Mouse (Mus musculus) ES-E14 (cell line): ENCODE data around the gene Rpl7l1. TPM values are rescaled to one million over a fixed set of nuclear protein-coding genes. Genes with fewer than 3 reads are reported as not detected.

ENCODE experiments used
- DNase-seq: peaks from one replicate; pipeline ENCODE4 v3.0.0-alpha.2; 2013; ENCODE audit warnings: low read depth, low spot score
- H3K27ac ChIP-seq: 2 replicates; pipeline ENCODE4 v1.5.1; 2012; ENCODE audit warnings: low read depth, mild to moderate bottlenecking, low read length, moderate library complexity, mixed read lengths; ENCODE audit not compliant: poor library complexity, insufficient read depth, severe bottlenecking
- H3K36me3 ChIP-seq: 2 replicates; pipeline ENCODE4 v1.6.1; 2012; ENCODE audit warnings: mild to moderate bottlenecking, low read length, moderate library complexity, mixed read lengths; ENCODE audit not compliant: control insufficient read depth, poor library complexity, insufficient read depth, severe bottlenecking
- H3K4me1 ChIP-seq, 2 experiments: fragments of 150-350 bp in 1 of 2; sonication (generic) in 1 of 2; 2 replicates each; pipeline ENCODE4 v1.6.1; 2012; ENCODE audit warnings: low read length in 2 of 2, mild to moderate bottlenecking in 1 of 2, mixed read lengths in 1 of 2; ENCODE audit not compliant: control insufficient read depth in 2 of 2, insufficient read depth in 2 of 2, poor library complexity in 1 of 2
- H3K4me3 ChIP-seq, 2 experiments: fragments of 150-350 bp in 1 of 2; sonication (generic) in 1 of 2; 2 replicates each; pipeline ENCODE4 v1.5.1; 2012; ENCODE audit warnings: low read length in 2 of 2, low read depth in 1 of 2, mild to moderate bottlenecking in 1 of 2, mixed read lengths in 1 of 2; ENCODE audit not compliant: insufficient read depth in 1 of 2, poor library complexity in 1 of 2, severe bottlenecking in 1 of 2
- H3K9ac ChIP-seq: 2 replicates; pipeline ENCODE4 v1.6.1; 2012; ENCODE audit warnings: low read depth, mild to moderate bottlenecking, low read length, mixed read lengths; ENCODE audit not compliant: poor library complexity, insufficient read depth, severe bottlenecking
- H3K9me3 ChIP-seq: fragments of 150-350 bp; sonication (generic); 2 replicates; pipeline ENCODE4 v1.6.1; 2012; ENCODE audit warnings: low read depth, mild to moderate bottlenecking, low read length; ENCODE audit not compliant: control insufficient read depth, insufficient read depth
- CHD2 ChIP-seq: IDR thresholded peaks from 2 replicates; pipeline ENCODE4 v1.6.1; 2014; ENCODE audit warnings: mild to moderate bottlenecking, low read depth, low read length, inconsistent platforms
- HCFC1 ChIP-seq: IDR thresholded peaks from 2 replicates; pipeline ENCODE4 v1.6.1; 2012; ENCODE audit warnings: low read length, inconsistent platforms, borderline replicate concordance; ENCODE audit not compliant: insufficient read depth
- MAFK ChIP-seq: IDR thresholded peaks from 2 replicates; pipeline ENCODE4 v1.6.1; 2014; ENCODE audit warnings: mild to moderate bottlenecking, low read depth, low read length, inconsistent platforms; ENCODE audit not compliant: insufficient read depth
- ZC3H11A ChIP-seq: IDR thresholded peaks from 2 replicates; pipeline ENCODE4 v1.6.1; 2012; ENCODE audit warnings: low read depth, mild to moderate bottlenecking, inconsistent platforms, low read length, borderline replicate concordance
- ZNF384 ChIP-seq: IDR thresholded peaks from 2 replicates; pipeline ENCODE4 v1.6.1; 2012; ENCODE audit warnings: low read depth, low read length, inconsistent platforms
- in situ Hi-C, 2 experiments: fragments of 600-800 bp; cut with MboI; formaldehyde crosslinking; loops; one replicate each; pipeline ENCODE4 v1.15.1; 2025; ENCODE audit warnings: low sequenced_read_pairs in 2 of 2, inconsistent platforms in 1 of 2; ENCODE audit not compliant: unreplicated experiment in 2 of 2
- total RNA-seq: library from RNA; depleted of rRNA; stranded (reverse); fragments of 300-350 nt; gene quantifications from 2 replicates; pipeline ENCODE4 v1.2.3, GENCODE M21; 2012; rRNA removed

Rpl7l1 gene
- total RNA-seq: 132 and 179 TPM in 2 replicates

DNA sequence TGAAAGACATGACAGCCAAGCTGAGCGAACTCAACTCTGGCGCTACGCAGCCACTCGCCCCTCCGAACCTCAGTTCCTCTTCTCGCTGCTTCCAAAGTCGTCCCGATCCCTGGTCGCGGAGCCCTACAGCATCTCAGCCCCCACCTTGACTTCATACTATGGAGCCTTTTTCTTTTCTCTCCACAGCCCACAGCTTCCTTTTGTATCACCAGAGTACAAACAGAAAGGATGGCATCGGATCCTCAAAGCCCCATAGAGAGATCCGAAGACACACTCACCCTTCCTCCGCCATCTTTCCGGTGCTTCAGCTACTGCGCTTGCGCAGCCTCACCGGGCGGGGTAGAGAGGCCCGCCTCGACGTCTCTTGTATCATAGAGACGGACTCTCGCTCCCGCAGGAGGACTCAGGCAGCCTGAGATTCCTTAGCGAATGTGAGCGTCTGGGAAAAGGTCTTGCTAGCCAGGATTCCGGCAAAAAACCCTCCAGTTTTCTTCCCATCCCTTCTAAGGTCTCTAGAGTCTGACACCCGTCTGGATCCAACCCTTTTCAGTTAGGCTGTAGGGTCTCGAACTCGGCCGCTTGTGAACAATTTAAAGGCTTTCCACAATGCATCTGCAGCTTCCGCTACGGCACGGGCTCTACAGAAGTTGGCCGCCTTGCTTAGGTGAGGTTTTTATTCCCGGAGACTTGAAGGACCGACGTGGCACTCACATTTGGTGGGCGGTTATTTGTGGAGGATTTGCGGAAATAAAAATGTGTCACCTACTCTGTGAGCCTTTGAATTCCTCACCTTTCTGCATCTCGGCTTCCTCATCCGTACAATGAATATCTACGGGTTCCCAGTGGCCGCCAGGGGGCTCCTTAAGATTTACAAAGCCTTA lies at the start of gene Rpl7l1:
Gene Rpl7l1 (minus strand): TSS at position 332 of the 881 bp plus-strand sequence.
- no peak for TF ChIP-seq ZC3H11A
- TF ChIP-seq HCFC1: peak; percentile 71
- peak; percentile 12; the same call in 1 of the 2 replicates for TF ChIP-seq ZNF384
- no peak for TF ChIP-seq MAFK
- TF ChIP-seq CHD2: no peak
- Histone ChIP-seq H3K27ac (peak within 1 kb of the TSS; percentile 83), H3K4me3 (peak within 1 kb of the TSS; percentile 82 to 95), H3K9me3 (no peaks in the 10 kb centered on the region), H3K9ac (peak within 1 kb of the TSS; percentile 95), H3K4me1 (peaks cover 4 to 10% of the 10 kb centered on the region in 2 experiments), H3K36me3 (peaks cover 34% of the 10 kb centered on the region)
- peak; percentile 94 for DNase-seq
- in situ Hi-C loops: no loop called here

DNA sequence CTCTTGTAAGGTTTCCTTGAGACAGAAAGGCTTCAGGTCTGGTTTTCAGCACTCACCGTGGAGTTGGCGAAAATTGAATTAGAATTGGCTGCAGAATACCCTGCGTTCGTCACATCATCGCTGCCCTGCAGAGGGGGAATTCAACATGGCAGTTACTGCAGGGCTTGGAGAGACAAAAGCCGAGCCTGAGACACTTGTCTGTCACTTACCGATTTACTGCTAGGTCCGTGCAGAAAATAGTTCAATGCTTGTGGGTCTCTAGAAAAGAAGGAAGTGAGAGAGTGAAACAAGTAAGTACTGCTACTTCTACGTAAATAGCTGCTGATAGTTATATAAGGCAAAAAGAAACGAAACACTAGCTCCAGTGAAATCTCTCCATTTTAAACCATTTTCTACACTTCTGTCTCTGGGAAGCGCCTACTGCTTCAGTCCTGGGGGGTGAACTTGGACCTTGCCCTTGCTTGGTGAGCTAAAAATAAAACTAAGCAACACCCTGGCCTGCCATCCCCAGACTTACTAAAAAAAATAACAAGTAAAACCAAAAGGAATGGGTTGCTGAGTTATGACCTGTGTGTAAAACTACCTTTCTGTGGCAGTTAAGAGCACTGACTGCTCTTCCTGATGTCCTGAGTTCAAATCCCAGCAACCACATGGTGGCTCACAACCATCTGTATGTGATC lies 47.5 kb upstream of the Rpl7l1 start:
- H3K27ac ChIP-seq: no peak overlapping the region
- DNase-seq: no peak
- TF ChIP-seq MAFK (no peak), CHD2 (no peak), HCFC1 (no peak), ZNF384 (no peak), ZC3H11A (no peak)
- in situ Hi-C loops: no loop called here
- peaks cover 17% of the 10 kb centered on the region; the same call in 1 of the 2 replicates for H3K36me3 ChIP-seq
- H3K4me3 ChIP-seq: no peak overlapping the region
- no peaks in the 10 kb centered on the region for H3K9me3 ChIP-seq
- H3K4me1 ChIP-seq: peaks cover 0 to 6% of the 10 kb centered on the region in 2 experiments; a peak in 2 of 4 replicates
- no peak overlapping the region for H3K9ac ChIP-seq

DNA sequence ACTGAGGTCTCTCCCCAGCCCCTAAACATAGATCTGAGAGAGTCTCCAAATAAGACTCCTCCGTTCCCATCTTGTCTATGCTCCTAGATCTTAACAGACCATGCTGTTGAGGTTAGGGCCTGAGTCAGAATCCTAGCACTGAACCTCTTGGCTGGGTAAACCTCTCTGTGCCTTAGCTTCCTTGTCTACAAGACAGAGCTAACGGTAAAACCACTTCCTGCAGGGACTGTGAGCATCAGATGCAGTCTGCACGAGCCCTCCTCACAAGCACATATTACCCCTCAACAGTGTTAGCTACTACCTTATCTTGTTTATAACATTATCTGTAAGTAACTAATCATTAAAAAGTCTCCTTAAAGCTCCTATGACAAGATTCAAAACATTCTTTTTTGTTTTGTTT lies 46.5 kb upstream of the Rpl7l1 start:
- Histone ChIP-seq H3K9me3 (no peaks in the 10 kb centered on the region), H3K27ac (no peak overlapping the region), H3K4me3 (no peak overlapping the region), H3K36me3 (peaks cover 26% of the 10 kb centered on the region; the same call in 1 of the 2 replicates), H3K4me1 (peaks cover 0 to 8% of the 10 kb centered on the region in 2 experiments; a peak in 2 of 4 replicates), H3K9ac (no peak overlapping the region)
- TF ChIP-seq HCFC1: no peak
- TF ChIP-seq ZNF384: no peak
- no peak for TF ChIP-seq CHD2
- no peak for TF ChIP-seq ZC3H11A
- TF ChIP-seq MAFK: no peak
- DNase-seq: no peak
- in situ Hi-C loops: no loop called here

DNA sequence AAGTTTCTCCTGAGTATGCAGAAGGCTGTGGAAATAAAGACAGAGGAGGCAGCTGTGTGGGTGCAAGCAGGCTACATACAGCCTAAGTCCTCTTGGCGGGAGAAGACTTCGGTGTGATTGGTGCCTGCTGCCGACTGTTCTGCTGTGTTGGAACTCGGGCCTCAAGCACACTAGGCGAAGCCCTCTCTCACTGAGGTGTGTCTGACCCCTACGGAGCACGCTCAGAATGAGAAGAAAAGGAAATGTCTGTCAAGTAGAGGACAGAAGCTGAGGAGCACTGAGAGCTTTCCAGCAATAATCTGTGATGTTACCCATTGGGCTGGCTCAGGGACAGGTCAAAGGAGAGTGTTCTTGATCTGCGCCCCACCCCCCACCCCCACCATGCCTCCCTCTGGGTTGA lies 40.6 kb upstream of the Rpl7l1 start:
- DNase-seq: no peak
- Histone ChIP-seq H3K4me3 (no peak overlapping the region), H3K9me3 (no peaks in the 10 kb centered on the region), H3K9ac (no peak overlapping the region), H3K27ac (no peak overlapping the region), H3K36me3 (peaks cover 25% of the 10 kb centered on the region; the same call in 1 of the 2 replicates), H3K4me1 (peaks cover 0 to 26% of the 10 kb centered on the region in 2 experiments; a peak in 3 of 4 replicates)
- TF ChIP-seq HCFC1 (no peak), ZNF384 (no peak), CHD2 (no peak), ZC3H11A (no peak), MAFK (no peak)
- in situ Hi-C loops: no loop called here
